In the genomic region with DNA sequence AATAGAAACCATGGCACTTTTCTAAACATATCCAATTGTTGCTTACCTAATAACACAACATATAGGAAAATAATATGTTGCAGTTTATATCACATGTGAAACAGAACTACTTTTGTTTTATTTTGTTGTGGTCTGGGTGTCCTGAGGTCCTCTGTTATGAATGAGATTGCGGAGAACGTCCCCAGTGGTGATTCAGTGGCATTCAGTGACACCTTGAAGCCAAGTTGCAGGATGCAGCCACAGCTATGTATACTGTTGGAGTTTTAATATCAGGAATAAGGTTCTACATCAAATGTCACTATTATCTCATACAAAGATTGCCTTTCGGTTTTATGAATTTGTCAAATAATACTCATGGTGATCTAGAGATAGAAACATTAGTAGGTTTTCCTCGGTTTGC, we compare ENCODE assay signal across 13 mouse cellular contexts.
DNase-seq lines count a peak whose midpoint lies in the region.
"Had no signal": no experiment of that assay in that cellular context is flagged by ENCODE, and none has a peak within 500 bp of the region (broad histone marks: within the 10 kb centered on the region; RNA-seq: fewer than 3 reads in every experiment).

No protein-coding gene starts in this region.

- peak; percentile 49 to 53 for DNase-seq in cerebellum, adult 18-20 months
- no peak for DNase-seq in cerebellum, adult 8-10 months
- peak; percentile 20 to 48 for DNase-seq in cerebellum, postnatal 36 days
- DNase-seq in cerebellum, adult 9-11 months = no peak
- peak; percentile 67 for DNase-seq in brain, adult 2 months (ENCODE audit: low read depth, low spot score)
- no peak for DNase-seq in spleen, postnatal 36 days (ENCODE audit: low spot score in 2 of 2)
- DNase-seq: adrenal gland, postnatal 10 days; gastrocnemius, postnatal 25 days; heart, adult 18-20 months; heart, postnatal 10 days; heart, postnatal 36 days; kidney, adult 11 months; kidney, adult 8-10 months had no signal

Comparison
In these comparisons a context has a peak if more than half of its experiments do, and no peak if none do; other contexts are left out.
1. DNase-seq: peak in cerebellum, adult 18-20 months (2 of 2), cerebellum, postnatal 36 days (2 of 2) and brain, adult 2 months (single experiment); none in cerebellum, adult 8-10 months (single experiment), cerebellum, adult 9-11 months (single experiment) and spleen, postnatal 36 days (0 of 2).